Mouse (Mus musculus): Measurements from ENCODE around the gene Ccdc138. TPM values are rescaled to one million over a fixed set of nuclear protein-coding genes. Genes with fewer than 3 reads are reported as not detected.

Ccdc138 gene
- polyA plus RNA-seq (2015; fragmentation: Nextera tagmentation; extraction: Ambion mirVana) = 10.1 and 10.4 TPM in 2 replicates

GRCm38 (mm10) chr10:58497320-58498284 is at the start of gene Ccdc138:
Gene Ccdc138, plus strand, starts transcription at chr10:58497948.
- H3K4me1 ChIP-seq = peaks cover 9% of the 10 kb centered on the region; the same call in 1 of the 2 replicates
- H3K27me3 ChIP-seq = no peaks in the 10 kb centered on the region
- peak within 1 kb of the TSS; percentile 97 for H3K27ac ChIP-seq
- H3K9me3 ChIP-seq = no peaks in the 10 kb centered on the region
- H3K4me2 ChIP-seq = peak within 1 kb of the TSS; percentile 68
- peak within 1 kb of the TSS; percentile 89 for H3K4me3 ChIP-seq
- peaks cover 22% of the 10 kb centered on the region for H3K36me3 ChIP-seq
- peak within 1 kb of the TSS; percentile 64 for H3K9ac ChIP-seq
- WGBS = under 1% methylated on average over 50 of the region's 50 CpGs
- ATAC-seq (ENCODE audit: borderline replicate concordance, extremely low read depth, low FRiP score, low TSS enrichment) = peak; percentile 99

DNA sequence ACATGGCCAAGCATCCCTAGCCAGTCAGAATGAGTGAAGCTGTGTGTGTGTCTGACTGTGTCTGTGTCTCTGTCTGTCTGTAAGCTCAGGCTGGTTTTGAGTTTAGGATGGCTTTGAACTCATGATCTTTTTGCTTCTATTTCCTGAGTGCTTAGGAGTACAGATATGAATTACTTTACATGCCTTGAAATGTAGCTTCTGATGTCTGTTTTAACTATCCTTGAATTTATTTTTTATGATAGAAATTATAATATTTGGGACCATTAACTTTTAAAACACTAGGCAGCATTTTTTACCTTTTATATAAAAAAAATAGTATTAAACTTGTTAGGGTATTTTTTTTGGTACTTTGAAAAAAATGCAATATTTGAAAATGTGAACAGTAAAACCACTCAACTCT is 46.2 kb upstream of the Ccdc138 start:
- H3K4me1 ChIP-seq = peaks cover 2% of the 10 kb centered on the region; the same call in 1 of the 2 replicates
- no peak overlapping the region for H3K4me3 ChIP-seq
- no peak for ATAC-seq (ENCODE audit: borderline replicate concordance, extremely low read depth, low FRiP score, low TSS enrichment)
- no peaks in the 10 kb centered on the region for H3K27me3 ChIP-seq
- H3K27ac ChIP-seq = no peak overlapping the region
- H3K9ac ChIP-seq = no peak overlapping the region
- H3K36me3 ChIP-seq = peaks cover 32% of the 10 kb centered on the region
- no peaks in the 10 kb centered on the region for H3K9me3 ChIP-seq
- no peak overlapping the region for H3K4me2 ChIP-seq

- Histone ChIP-seq H3K27ac (no peak overlapping the region), H3K4me3 (no peak overlapping the region), H3K4me1 (peaks cover 2% of the 10 kb centered on the region; the same call in 1 of the 2 replicates), H3K9ac (no peak overlapping the region), H3K9me3 (no peaks in the 10 kb centered on the region), H3K27me3 (no peaks in the 10 kb centered on the region), H3K36me3 (peaks cover 33% of the 10 kb centered on the region), H3K4me2 (no peak overlapping the region)
- ATAC-seq (ENCODE audit: borderline replicate concordance, extremely low read depth, low FRiP score, low TSS enrichment) = no peak
- 74% methylated on average over 1 of the region's 1 CpGs for WGBS
Observed at GRCm38 (mm10) chr10:58452185-58452584, 45.6 kb upstream of the Ccdc138 start.

DNA sequence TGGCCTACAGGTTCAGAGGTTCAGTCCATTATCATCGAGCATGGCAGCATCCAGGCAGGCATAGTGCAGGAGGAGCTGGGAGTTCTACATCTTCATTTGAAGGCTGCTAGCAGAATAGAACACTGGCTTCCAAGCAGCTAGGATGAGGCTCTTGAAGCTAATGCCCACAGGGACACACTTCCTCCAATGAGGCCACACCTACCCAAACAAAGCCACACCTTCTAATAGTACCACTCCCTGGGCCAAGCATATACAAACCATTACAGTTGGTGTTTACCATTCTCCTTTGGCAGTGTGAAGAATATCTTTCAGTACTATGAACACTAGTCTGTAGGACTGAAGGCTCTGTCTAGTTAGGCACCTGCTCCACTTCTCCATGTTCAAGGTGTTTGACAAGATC is 37.9 kb upstream of the Ccdc138 start:
- WGBS = 100% methylated on average over 1 of the region's 1 CpGs

GRCm38 (mm10) chr10:58477086-58477755 is 20.5 kb upstream of the Ccdc138 start:
- Histone ChIP-seq H3K4me3 (no peak overlapping the region), H3K9me3 (no peaks in the 10 kb centered on the region), H3K36me3 (peaks cover 62% of the 10 kb centered on the region), H3K27me3 (no peaks in the 10 kb centered on the region), H3K4me2 (no peak overlapping the region), H3K9ac (no peak overlapping the region), H3K4me1 (no peaks in the 10 kb centered on the region), H3K27ac (no peak overlapping the region)
- 92% methylated on average over 5 of the region's 5 CpGs for WGBS
- ATAC-seq (ENCODE audit: borderline replicate concordance, extremely low read depth, low FRiP score, low TSS enrichment) = no peak

More for the DNA sequence above, 37.9 kb upstream of the Ccdc138 start:
- Histone ChIP-seq H3K27ac (no peak overlapping the region), H3K27me3 (no peaks in the 10 kb centered on the region), H3K4me3 (no peak overlapping the region), H3K9me3 (no peaks in the 10 kb centered on the region), H3K4me1 (no peaks in the 10 kb centered on the region), H3K4me2 (no peak overlapping the region), H3K36me3 (peaks cover 72% of the 10 kb centered on the region), H3K9ac (no peak overlapping the region)
- ATAC-seq (ENCODE audit: borderline replicate concordance, extremely low read depth, low FRiP score, low TSS enrichment) = no peak

GRCm38 (mm10) chr10:58478071-58478578 is 19.6 kb upstream of the Ccdc138 start:
- peaks cover 62% of the 10 kb centered on the region for H3K36me3 ChIP-seq
- no peak overlapping the region for H3K9ac ChIP-seq
- H3K4me3 ChIP-seq = no peak overlapping the region
- H3K4me2 ChIP-seq = no peak overlapping the region
- no peaks in the 10 kb centered on the region for H3K27me3 ChIP-seq
- no peak overlapping the region for H3K27ac ChIP-seq
- H3K4me1 ChIP-seq = no peaks in the 10 kb centered on the region
- ATAC-seq (ENCODE audit: borderline replicate concordance, extremely low read depth, low FRiP score, low TSS enrichment) = no peak
- 90% methylated on average over 2 of the region's 2 CpGs for WGBS
- H3K9me3 ChIP-seq = no peaks in the 10 kb centered on the region

GRCm38 (mm10) chr10:58479954-58480490 is 17.7 kb upstream of the Ccdc138 start:
- Histone ChIP-seq H3K36me3 (peaks cover 64% of the 10 kb centered on the region), H3K4me2 (no peak overlapping the region), H3K27me3 (no peaks in the 10 kb centered on the region), H3K9ac (no peak overlapping the region), H3K27ac (no peak overlapping the region), H3K9me3 (no peaks in the 10 kb centered on the region), H3K4me3 (no peak overlapping the region), H3K4me1 (no peaks in the 10 kb centered on the region)
- WGBS = 96% methylated on average over 4 of the region's 4 CpGs
- ATAC-seq (ENCODE audit: borderline replicate concordance, extremely low read depth, low FRiP score, low TSS enrichment) = no peak

GRCm38 (mm10) chr10:58491031-58491430 is 6.7 kb upstream of the Ccdc138 start:
- Histone ChIP-seq H3K36me3 (peaks cover 58% of the 10 kb centered on the region), H3K27ac (no peak overlapping the region), H3K4me3 (no peak overlapping the region), H3K27me3 (no peaks in the 10 kb centered on the region), H3K9me3 (no peaks in the 10 kb centered on the region), H3K4me1 (no peaks in the 10 kb centered on the region), H3K9ac (no peak overlapping the region), H3K4me2 (no peak overlapping the region)
- 92% methylated on average over 5 of the region's 5 CpGs for WGBS
- no peak for ATAC-seq (ENCODE audit: borderline replicate concordance, extremely low read depth, low FRiP score, low TSS enrichment)

GRCm38 (mm10) chr10:58495637-58496036 is 2.1 kb upstream of the Ccdc138 start:
- Histone ChIP-seq H3K9me3 (no peaks in the 10 kb centered on the region), H3K4me3 (no peak overlapping the region), H3K4me2 (no peak overlapping the region), H3K27ac (no peak overlapping the region), H3K36me3 (peaks cover 39% of the 10 kb centered on the region), H3K9ac (no peak overlapping the region), H3K27me3 (no peaks in the 10 kb centered on the region), H3K4me1 (peaks cover 9% of the 10 kb centered on the region; the same call in 1 of the 2 replicates)
- WGBS = 83% methylated on average over 2 of the region's 2 CpGs
- ATAC-seq (ENCODE audit: borderline replicate concordance, extremely low read depth, low FRiP score, low TSS enrichment) = no peak

DNA sequence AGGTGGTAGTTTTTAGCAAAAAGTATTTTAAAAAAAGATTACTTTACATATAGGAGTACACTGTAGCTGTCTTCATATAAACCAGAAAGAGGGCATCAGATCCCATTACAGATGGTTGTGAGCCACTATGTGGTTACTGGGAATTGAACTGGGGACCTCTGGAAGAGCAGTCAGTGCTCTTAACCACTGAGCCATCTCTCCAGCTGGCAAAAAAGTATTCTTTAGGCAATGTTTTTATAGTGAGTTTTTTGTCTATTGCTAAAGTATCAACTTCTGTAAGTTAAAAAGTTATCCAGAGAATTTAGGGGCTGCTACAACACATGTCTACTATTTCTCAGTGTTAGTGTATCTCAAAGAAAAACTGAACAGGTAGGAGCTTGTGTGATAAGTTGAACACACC is 1.0 kb upstream of the Ccdc138 start:
- H3K4me1 ChIP-seq = peaks cover 9% of the 10 kb centered on the region; the same call in 1 of the 2 replicates
- H3K27me3 ChIP-seq = no peaks in the 10 kb centered on the region
- peak overlapping the region; percentile 68 for H3K4me2 ChIP-seq
- H3K36me3 ChIP-seq = peaks cover 29% of the 10 kb centered on the region
- peak overlapping the region; percentile 89 for H3K4me3 ChIP-seq
- H3K9me3 ChIP-seq = no peaks in the 10 kb centered on the region
- no peak for ATAC-seq (ENCODE audit: borderline replicate concordance, extremely low read depth, low FRiP score, low TSS enrichment)
- H3K27ac ChIP-seq = no peak overlapping the region
- no peak overlapping the region for H3K9ac ChIP-seq

DNA sequence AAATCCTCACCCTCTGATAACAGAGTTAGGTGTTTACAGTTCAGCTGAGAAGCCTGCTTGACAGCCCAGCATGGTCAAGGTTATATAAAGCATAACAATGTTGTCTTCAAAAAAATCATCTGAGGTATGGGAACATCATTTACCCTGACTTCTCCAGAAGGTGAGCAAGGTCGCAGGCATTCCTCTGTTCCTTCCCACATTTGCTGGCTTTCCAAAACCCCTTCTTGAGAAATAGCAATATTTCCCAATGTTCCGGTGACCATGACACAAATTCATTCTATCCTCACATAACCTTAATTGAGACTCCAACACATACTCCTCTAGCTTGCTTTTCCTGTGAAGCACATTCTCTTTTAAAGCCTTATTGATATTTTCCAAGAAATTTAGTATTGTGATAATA is 768 bp downstream of the Ccdc138 start:
- WGBS = 60% methylated on average over 2 of the region's 2 CpGs
- Histone ChIP-seq H3K36me3 (peaks cover 13% of the 10 kb centered on the region), H3K9me3 (no peaks in the 10 kb centered on the region), H3K4me1 (peaks cover 9% of the 10 kb centered on the region; the same call in 1 of the 2 replicates), H3K4me3 (peak overlapping the region; percentile 89), H3K9ac (peak overlapping the region; percentile 64), H3K27me3 (no peaks in the 10 kb centered on the region), H3K4me2 (peak overlapping the region; percentile 68), H3K27ac (peak overlapping the region; percentile 97)
- ATAC-seq (ENCODE audit: borderline replicate concordance, extremely low read depth, low FRiP score, low TSS enrichment) = no peak

Measured in lung, embryonic 15.5 days (tissue).